Mouse (Mus musculus): Measurements from ENCODE around the gene Ccdc180. TPM values are rescaled to one million over a fixed set of nuclear protein-coding genes. Genes with fewer than 3 reads are reported as not detected.

Gene Ccdc180
- total and polyA plus RNA-seq, 3 experiments, result 0.20 TPM; not detected in 2

GRCm38 (mm10) chr4:45976931-45977667 is 87.0 kb downstream of the Ccdc180 start:
- Histone ChIP-seq H3K79me2 (replicated peaks; ENCODE audit: control insufficient read depth, extremely low read depth, insufficient read depth, poor library complexity, severe bottlenecking) (no peaks in the 10 kb centered on the region), H3K27me3 (replicated peaks) (peaks cover 22% of the 10 kb centered on the region), H3K4me1 (ENCODE audit: control insufficient read depth in 1 of 2, insufficient read depth in 2 of 2) (peaks cover 0 to 10% of the 10 kb centered on the region in 2 experiments; a peak in 2 of 4 replicates), H3K4me3 (replicated peaks in 1 of 3; ENCODE audit: low read depth in 2 of 3, low read length in 2 of 3, poor library complexity in 1 of 3) (no peak overlapping the region), H3K4me2 (ENCODE audit: insufficient read depth, low read depth, poor library complexity, severe bottlenecking) (no peak overlapping the region), H3K27ac (ENCODE audit: insufficient read depth, low read depth) (no peak overlapping the region), H3K9me3 (replicated peaks; ENCODE audit: low read length) (no peaks in the 10 kb centered on the region), H3K9ac (ENCODE audit: insufficient read depth, low read depth) (no peak overlapping the region), H3K36me3 (replicated peaks in 1 of 2; ENCODE audit: control insufficient read depth in 1 of 2, insufficient read depth in 1 of 2, low read length in 1 of 2) (no peaks in the 10 kb centered on the region)
- in situ Hi-C loops (cut with MboI; ENCODE audit: low pct_ligation_motif_present, low pct_unique_long_range_greater_than_20kb, low sequenced_read_pairs) (no loop called here), dilution Hi-C loops (cut with MboI; ENCODE audit: extremely low pct_ligation_motif_present, extremely low pct_unique_long_range_greater_than_20kb, low sequenced_read_pairs) (no loop called here)
- DNase-seq (ENCODE audit: extremely low read depth), result no peak
- TF ChIP-seq JUND (conservative IDR thresholded peaks at IDR 0.05; ENCODE audit: low read depth, low read length) (no peak), USF1 (IDR thresholded peaks at IDR 0.05; ENCODE audit: low read depth, low read length) (no peak), NELFE (IDR thresholded peaks at IDR 0.05; ENCODE audit: low read depth, low read length) (no peak), RAD21 (IDR thresholded peaks at IDR 0.05; ENCODE audit: low read depth, low read length) (no peak), MEF2A (IDR thresholded peaks at IDR 0.05; ENCODE audit: borderline replicate concordance, low read depth, low read length) (no peak), USF2 (conservative IDR thresholded peaks at IDR 0.05; ENCODE audit: low read depth, low read length) (no peak), SIN3A (IDR thresholded peaks at IDR 0.05; ENCODE audit: low read length) (no peak), CHD1 (IDR thresholded peaks at IDR 0.05; ENCODE audit: low read depth, low read length) (no peak), NRF1 (IDR thresholded peaks at IDR 0.05; ENCODE audit: low read depth, low read length) (no peak), ZMIZ1 (IDR thresholded peaks at IDR 0.05; ENCODE audit: low read depth, low read length) (no peak), UBTF (IDR thresholded peaks at IDR 0.05; ENCODE audit: low read depth, low read length) (no peak), POLR2AphosphoS2 (IDR thresholded peaks at IDR 0.05; ENCODE audit: low read depth, low read length) (no peak), ZKSCAN1 (IDR thresholded peaks at IDR 0.05; ENCODE audit: borderline replicate concordance, low read depth, low read length) (no peak), POLR2A (IDR thresholded peaks at IDR 0.05; ENCODE audit: low read depth, low read length) (no peak)

- H3K27ac ChIP-seq (ENCODE audit: insufficient read depth, low read depth), result no peak overlapping the region
- H3K4me1 ChIP-seq (ENCODE audit: control insufficient read depth in 1 of 2, insufficient read depth in 2 of 2), result peaks cover 0 to 4% of the 10 kb centered on the region in 2 experiments; a peak in 2 of 4 replicates
- no peak overlapping the region for H3K4me3 ChIP-seq (replicated peaks in 1 of 3; ENCODE audit: low read depth in 2 of 3, low read length in 2 of 3, poor library complexity in 1 of 3)
- no peak overlapping the region for H3K4me2 ChIP-seq (ENCODE audit: insufficient read depth, low read depth, poor library complexity, severe bottlenecking)
- H3K79me2 ChIP-seq (replicated peaks; ENCODE audit: control insufficient read depth, extremely low read depth, insufficient read depth, poor library complexity, severe bottlenecking), result no peaks in the 10 kb centered on the region
- no peaks in the 10 kb centered on the region for H3K9me3 ChIP-seq (replicated peaks; ENCODE audit: low read length)
- no peaks in the 10 kb centered on the region for H3K36me3 ChIP-seq (replicated peaks in 1 of 2; ENCODE audit: control insufficient read depth in 1 of 2, insufficient read depth in 1 of 2, low read length in 1 of 2)
- no peak for DNase-seq (ENCODE audit: extremely low read depth)
- H3K27me3 ChIP-seq (replicated peaks), result peaks cover 3% of the 10 kb centered on the region
- no peak overlapping the region for H3K9ac ChIP-seq (ENCODE audit: insufficient read depth, low read depth)
- TF ChIP-seq HCFC1 (IDR thresholded peaks at IDR 0.05; ENCODE audit: low read depth, low read length) (no peak), CTCF (conservative IDR thresholded peaks at IDR 0.05 in 1 of 2, IDR thresholded peaks at IDR 0.05 in 1 of 2; ENCODE audit: low read depth in 2 of 2, low read length in 2 of 2) (peak in 1 of 2 experiments; percentile 20; a peak in 1 of 4 replicates), BHLHE40 (IDR thresholded peaks at IDR 0.05; ENCODE audit: low read depth, low read length) (no peak), NRF1 (IDR thresholded peaks at IDR 0.05; ENCODE audit: low read depth, low read length) (no peak), MAX (IDR thresholded peaks at IDR 0.05; ENCODE audit: low read length) (no peak), TBP (conservative IDR thresholded peaks at IDR 0.05; ENCODE audit: low read depth, low read length) (no peak), POLR2A (IDR thresholded peaks at IDR 0.05; ENCODE audit: low read depth, low read length) (no peak), RAD21 (IDR thresholded peaks at IDR 0.05; ENCODE audit: low read depth, low read length) (peak; percentile 14), E2F4 (IDR thresholded peaks at IDR 0.05; ENCODE audit: insufficient replicate concordance, low read depth, low read length) (no peak), MEF2A (IDR thresholded peaks at IDR 0.05; ENCODE audit: borderline replicate concordance, low read depth, low read length) (no peak), CHD1 (IDR thresholded peaks at IDR 0.05; ENCODE audit: low read depth, low read length) (no peak), MXI1 (IDR thresholded peaks at IDR 0.05; ENCODE audit: low read depth, low read length) (no peak), CHD2 (IDR thresholded peaks at IDR 0.05; ENCODE audit: low read length) (no peak)
- dilution Hi-C loops (cut with MboI; ENCODE audit: extremely low pct_ligation_motif_present, extremely low pct_unique_long_range_greater_than_20kb, low sequenced_read_pairs), result no loop called here
- in situ Hi-C loops (cut with MboI; ENCODE audit: low pct_ligation_motif_present, low pct_unique_long_range_greater_than_20kb, low sequenced_read_pairs), result no loop called here
Measured at GRCm38 (mm10) chr4:45979916-45980315, 89.8 kb downstream of the Ccdc180 start.

Data from CH12.LX (cell line).